Mouse (Mus musculus) layer of hippocampus, postnatal 10 days (tissue): ENCODE measurements at regions not wholly inside any gene's neighbourhood (a gene's known extent, or its start where the extent isn't known, plus 50 kb on each side); places are given as distances from the start of the nearest gene placed in this dataset.

Experiments used
- DNase-seq, 2 experiments: peaks; one replicate each; pipeline ENCODE4 v3.0.0; 2021; ENCODE audit warnings: low spot score in 2 of 2

DNA sequence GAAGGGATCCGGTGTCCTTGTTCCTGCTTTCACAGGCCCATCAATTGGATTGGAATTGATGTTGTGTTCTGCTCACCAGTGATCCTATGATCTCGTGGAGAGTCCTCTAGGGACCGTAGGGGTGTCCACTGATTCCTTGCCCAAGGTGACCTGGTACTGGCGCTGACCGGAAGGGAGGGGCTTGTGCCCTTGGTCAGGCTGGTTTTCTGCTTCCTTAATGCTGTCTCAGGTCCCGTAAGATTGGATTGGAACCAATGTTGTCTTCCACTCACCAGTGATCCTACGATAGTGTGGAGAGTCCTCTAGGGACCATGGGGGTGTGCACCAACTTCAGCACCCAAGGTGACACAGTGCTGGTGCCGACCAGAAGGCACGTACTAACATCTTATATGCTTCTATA, 324.9 kb upstream of the Ptchd4 start:
- no peak for DNase-seq

DNA sequence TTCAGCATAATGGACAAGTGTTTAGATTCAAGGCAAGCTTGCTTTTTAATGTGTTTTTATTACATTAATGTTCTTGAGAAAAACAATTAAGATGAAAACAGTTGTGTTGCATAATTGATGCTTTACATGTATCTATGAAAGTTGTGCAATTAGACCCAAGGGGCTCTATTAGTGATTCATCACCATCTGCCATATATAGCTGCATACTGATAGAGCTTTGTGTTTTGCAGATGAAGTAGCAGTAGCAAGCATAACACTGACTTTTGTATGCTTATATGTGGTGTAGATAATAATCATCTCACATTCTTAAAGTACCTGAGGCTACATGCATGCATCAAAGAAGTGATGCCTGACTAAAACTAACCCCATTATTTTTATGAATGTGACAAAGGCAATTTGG, 307.3 kb upstream of the Ptchd4 start:
- DNase-seq: no peak

- DNase-seq: no peak
Observed at GRCm38 (mm10) chr17:42024295-42024694, 291.5 kb upstream of the Ptchd4 start.

- no peak for DNase-seq
Observed at GRCm38 (mm10) chr17:42027253-42027652, 288.5 kb upstream of the Ptchd4 start.

- no peak for DNase-seq
Observed at GRCm38 (mm10) chr17:42029452-42029851, 286.3 kb upstream of the Ptchd4 start.

GRCm38 (mm10) chr17:42037089-42037488, 278.7 kb upstream of the Ptchd4 start:
- DNase-seq: no peak

DNA sequence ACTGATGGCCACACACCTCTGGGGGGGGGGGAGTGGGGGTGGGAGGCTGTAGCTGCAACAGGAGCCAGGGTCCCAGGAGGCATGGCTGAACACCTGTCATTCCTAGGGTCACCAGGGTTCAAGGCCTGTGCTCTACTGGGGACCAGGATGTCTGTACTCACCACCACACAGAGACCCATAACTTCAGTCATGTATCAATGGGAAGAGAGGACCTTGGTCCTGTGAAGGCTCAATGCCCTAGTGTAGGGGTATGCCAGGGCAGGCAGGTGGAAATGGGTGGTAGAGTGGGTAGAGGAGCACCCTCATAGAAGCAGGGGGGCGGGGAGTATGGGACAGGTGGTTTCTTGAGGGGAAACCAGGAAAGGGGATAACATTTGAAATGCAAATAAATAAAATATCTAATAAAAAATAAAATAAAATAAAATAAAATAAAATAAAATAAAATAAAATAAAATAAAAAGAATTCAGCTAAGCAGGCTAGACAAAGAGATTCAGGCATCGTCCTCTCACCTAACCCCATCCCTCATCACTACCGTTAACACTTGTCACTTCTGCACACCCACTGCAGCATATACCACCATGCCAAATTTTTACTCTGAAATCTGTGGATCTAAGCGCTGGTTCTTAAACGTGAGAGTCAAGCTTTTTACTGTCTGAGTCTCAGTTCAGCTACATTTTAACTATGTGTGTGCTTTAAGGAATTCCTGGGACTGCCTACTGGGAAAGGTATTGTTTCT, 265.8 kb upstream of the Ptchd4 start:
- DNase-seq: no peak

DNA sequence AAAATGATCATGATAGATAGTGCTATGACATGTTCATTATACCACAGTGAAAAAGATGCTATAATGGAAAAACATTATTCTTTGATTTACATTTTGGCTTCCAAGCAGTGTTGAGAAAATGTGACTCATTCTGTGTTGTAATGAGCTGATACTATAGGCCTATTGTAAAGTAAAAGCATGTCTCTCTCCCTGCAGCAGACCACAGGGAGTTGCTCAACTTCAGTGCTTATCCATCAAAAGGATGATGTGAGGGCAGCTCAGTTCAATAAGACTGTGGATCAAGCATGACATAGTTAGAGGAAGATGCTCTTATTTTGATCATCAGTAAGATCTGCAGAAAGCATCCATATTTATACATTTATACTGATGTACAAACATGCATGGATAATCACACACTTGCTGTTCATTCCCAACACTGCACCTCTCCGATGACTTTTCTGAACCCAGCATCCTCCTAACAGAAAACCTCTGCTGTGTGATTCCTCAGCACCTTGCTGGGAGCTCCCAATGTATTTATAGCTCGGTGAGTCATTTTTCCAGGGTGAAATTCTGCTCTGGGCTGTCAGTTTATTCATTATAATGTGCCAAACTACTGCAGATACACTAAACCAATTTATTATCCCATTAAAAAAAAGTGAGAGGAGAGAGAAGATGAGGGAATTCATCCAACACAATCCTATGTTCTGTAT, 224.8 kb upstream of the Ptchd4 start:
- no peak for DNase-seq

- no peak for DNase-seq
Observed at GRCm38 (mm10) chr17:42113684-42114083, 202.1 kb upstream of the Ptchd4 start.

GRCm38 (mm10) chr17:42120759-42121158, 195.0 kb upstream of the Ptchd4 start:
- peak; percentile 12 to 18 for DNase-seq

- DNase-seq: no peak
Observed at GRCm38 (mm10) chr17:42126488-42127237, 189.1 kb upstream of the Ptchd4 start.

DNA sequence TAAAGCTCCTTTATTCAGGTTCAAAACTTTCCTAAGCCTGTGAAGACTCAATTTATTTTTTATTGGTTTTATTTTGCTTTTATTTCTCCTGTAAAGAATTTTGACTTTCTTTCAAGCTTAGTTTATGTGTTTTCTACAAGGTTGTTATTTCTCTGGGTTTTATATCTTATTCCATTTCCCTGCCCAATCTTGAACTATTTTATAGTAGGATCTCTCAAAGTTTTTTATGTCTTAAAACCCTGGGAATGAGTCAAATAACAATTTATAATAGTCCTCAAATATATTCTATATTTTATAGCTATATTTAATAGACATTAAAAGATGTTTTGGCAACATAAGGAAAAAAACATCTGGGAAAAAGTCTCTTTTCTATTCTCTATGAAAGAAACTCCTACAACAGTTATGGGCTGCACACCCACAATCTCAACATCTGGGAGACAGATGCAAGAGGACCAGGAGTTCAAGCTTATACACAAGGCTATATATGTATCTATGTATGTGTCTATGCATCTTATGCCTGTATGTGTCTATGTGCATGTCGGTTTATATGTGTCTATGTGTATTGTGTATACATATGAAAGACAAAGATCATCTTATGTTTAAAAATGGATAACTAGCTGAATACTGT, 146.2 kb upstream of the Ptchd4 start:
- no peak for DNase-seq

DNA sequence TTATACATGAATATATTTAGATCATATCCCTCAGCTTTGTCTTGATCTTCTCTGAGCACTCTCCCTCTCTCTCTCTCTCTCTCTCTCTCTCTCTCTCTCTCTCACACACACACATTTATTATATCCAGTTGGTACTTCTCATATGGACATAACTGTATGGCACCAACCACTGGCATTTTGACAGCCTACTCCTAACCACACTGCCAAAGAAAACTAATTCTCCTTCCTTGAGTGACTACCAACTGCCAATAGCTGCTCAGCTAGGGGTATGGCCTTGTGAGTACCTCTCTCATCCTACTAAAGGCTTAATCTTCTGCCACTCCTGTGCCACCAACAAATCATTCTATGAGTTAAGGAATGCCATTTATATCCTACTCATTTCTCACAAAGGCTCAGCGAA, 127.2 kb upstream of the Ptchd4 start:
- no peak for DNase-seq

DNA sequence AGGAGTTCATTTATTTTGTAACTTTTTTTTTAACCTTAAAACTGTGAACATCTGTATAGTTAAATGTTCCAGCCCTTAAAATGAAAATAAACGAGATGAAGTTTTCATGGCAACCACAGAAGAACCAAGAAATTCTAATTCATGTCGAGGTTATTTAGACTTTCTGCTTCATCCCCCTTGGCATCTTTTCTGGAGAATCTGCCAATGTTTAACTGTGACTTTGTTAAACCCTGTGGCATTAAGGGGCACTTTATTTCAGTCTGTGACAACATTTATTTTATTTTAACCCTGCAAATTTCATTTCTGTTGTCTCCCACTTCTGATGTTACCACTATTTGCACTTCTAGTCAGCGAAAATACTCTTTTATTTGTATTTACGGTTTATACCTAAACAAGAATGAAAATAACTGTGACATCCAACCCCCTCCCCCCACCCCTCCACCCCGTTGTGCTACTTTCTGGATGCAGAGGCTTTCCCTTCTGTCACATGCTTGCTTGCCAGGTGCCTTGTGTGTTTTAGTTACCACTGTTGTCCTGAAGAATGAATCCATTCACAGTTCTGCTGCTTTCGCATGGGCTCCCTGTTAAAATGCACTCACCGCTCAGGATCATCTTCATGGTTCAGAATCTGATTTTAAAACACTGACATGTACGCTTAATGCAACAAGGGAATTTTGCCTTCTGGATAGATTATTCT, 125.4 kb upstream of the Ptchd4 start:
- DNase-seq: peak; percentile 14 to 25
